ENCODE assay signal across 26 mouse cellular contexts in genomic region chr6:8663092-8663740, GRCm38 (mm10).
DNase-seq lines count a peak whose midpoint lies in the region; ATAC-seq and TF ChIP-seq lines count a peak whose summit lies in the region.
"Had no signal": no experiment of that assay in that cellular context is flagged by ENCODE, and none has a peak within 500 bp of the region (broad histone marks: within the 10 kb centered on the region; RNA-seq: fewer than 3 reads in every experiment).

No protein-coding gene starts in this region.

- WGBS in kidney, embryonic 15.5 days, result 64% methylated on average over 3 of the region's 3 CpGs
- WGBS in lung, postnatal 0 days, result 42% methylated on average over 3 of the region's 3 CpGs
- WGBS in embryonic facial prominence, embryonic 15.5 days, result 29% methylated on average over 3 of the region's 3 CpGs
- WGBS in limb, embryonic 12.5 days, result 41% methylated on average over 3 of the region's 3 CpGs

- DNase-seq in kidney, postnatal 14 days, result no peak
- peak; percentile 20 for DNase-seq in lung, postnatal 0 days (ENCODE audit: low spot score)
- no peak for DNase-seq in lung, postnatal 14 days
- no peak for DNase-seq in retina, postnatal 1 day
- no peak for DNase-seq in gastrocnemius, adult 18-20 months (ENCODE audit: low spot score)
- DNase-seq: adrenal gland, adult 8-10 months; cerebellum, adult 18-20 months; cerebellum, postnatal 14 days; gastrocnemius, adult 2 months; heart, postnatal 4 days; kidney, postnatal 10 days; lung, postnatal 4 days; right cerebral cortex, postnatal 4 days; thymus, postnatal 14 days had no signal

- peaks cover 2% of the 10 kb centered on the region; the same call in 1 of the 2 replicates for H3K4me1 ChIP-seq in kidney, embryonic 15.5 days
- H3K4me1 ChIP-seq in lung, postnatal 0 days (ENCODE audit: insufficient read depth, low read depth, low read length), result no peaks in the 10 kb centered on the region
- peaks cover 18% of the 10 kb centered on the region for H3K4me1 ChIP-seq in embryonic facial prominence, embryonic 15.5 days
- peaks cover 29% of the 10 kb centered on the region for H3K4me1 ChIP-seq in limb, embryonic 12.5 days (replicated peaks)

- ATAC-seq in kidney, embryonic 15.5 days (replicated peaks; ENCODE audit: low FRiP score), result no peak
- no peak; the same call in 1 of the 2 replicates for ATAC-seq in lung, postnatal 0 days
- ATAC-seq in embryonic facial prominence, embryonic 15.5 days (ENCODE audit: insufficient number of reproducible peaks, low FRiP score, low TSS enrichment, low read depth), result peak; percentile 70
- ATAC-seq in limb, embryonic 12.5 days (ENCODE audit: insufficient number of reproducible peaks, insufficient read depth, low FRiP score, low TSS enrichment, low read depth), result no peak
- ATAC-seq: hindbrain, embryonic 16.5 days; intestine, embryonic 16.5 days; midbrain, embryonic 15.5 days had no signal

- no peak for TF ChIP-seq EP300 in lung, postnatal 0 days (IDR thresholded peaks at IDR 0.05)

- H3K4me2 ChIP-seq in kidney, embryonic 15.5 days, result no peak overlapping the region
- H3K4me2 ChIP-seq in lung, postnatal 0 days (replicated peaks; ENCODE audit: low read depth, low read length), result no peak overlapping the region
- H3K4me2 ChIP-seq in embryonic facial prominence, embryonic 15.5 days (replicated peaks), result no peak overlapping the region
- H3K4me2 ChIP-seq in limb, embryonic 12.5 days, result no peak overlapping the region
- H3K4me2 ChIP-seq: heart, embryonic 15.5 days; limb, embryonic 15.5 days; midbrain, embryonic 15.5 days; neural tube, embryonic 13.5 days had no signal

- no peaks in the 10 kb centered on the region for H3K36me3 ChIP-seq in kidney, embryonic 15.5 days
- H3K36me3 ChIP-seq in lung, postnatal 0 days (ENCODE audit: insufficient read depth, low read length), result no peaks in the 10 kb centered on the region
- H3K36me3 ChIP-seq in embryonic facial prominence, embryonic 15.5 days, result no peaks in the 10 kb centered on the region
- H3K36me3 ChIP-seq in limb, embryonic 12.5 days, result no peaks in the 10 kb centered on the region
- H3K36me3 ChIP-seq: heart, embryonic 15.5 days; limb, embryonic 15.5 days; midbrain, embryonic 15.5 days; neural tube, embryonic 13.5 days had no signal

- peak overlapping the region; percentile 24; the same call in 1 of the 2 replicates for H3K27ac ChIP-seq in kidney, embryonic 15.5 days
- no peak overlapping the region for H3K27ac ChIP-seq in lung, postnatal 0 days (ENCODE audit: low read length)
- peak overlapping the region; percentile 74 for H3K27ac ChIP-seq in embryonic facial prominence, embryonic 15.5 days (replicated peaks)
- peak overlapping the region; percentile 79 for H3K27ac ChIP-seq in limb, embryonic 12.5 days
- H3K27ac ChIP-seq: gastrocnemius, adult 2 months; heart, embryonic 15.5 days; layer of hippocampus, adult 2 months; limb, embryonic 15.5 days; liver, embryonic 14.5 days; midbrain, embryonic 15.5 days; neural tube, embryonic 13.5 days had no signal

- no peak overlapping the region for H3K9ac ChIP-seq in kidney, embryonic 15.5 days
- no peak overlapping the region for H3K9ac ChIP-seq in lung, postnatal 0 days (replicated peaks; ENCODE audit: low read depth)
- H3K9ac ChIP-seq in embryonic facial prominence, embryonic 15.5 days, result no peak overlapping the region
- H3K9ac ChIP-seq in limb, embryonic 12.5 days (replicated peaks), result no peak overlapping the region
- H3K9ac ChIP-seq: heart, embryonic 15.5 days; limb, embryonic 15.5 days; liver, embryonic 14.5 days; midbrain, embryonic 15.5 days; neural tube, embryonic 13.5 days had no signal

- no peak overlapping the region for H3K4me3 ChIP-seq in kidney, embryonic 15.5 days (replicated peaks)
- no peak overlapping the region for H3K4me3 ChIP-seq in lung, postnatal 0 days (ENCODE audit: low read depth, low read length)
- H3K4me3 ChIP-seq in embryonic facial prominence, embryonic 15.5 days (replicated peaks), result no peak overlapping the region
- H3K4me3 ChIP-seq in limb, embryonic 12.5 days (replicated peaks), result no peak overlapping the region
- H3K4me3 ChIP-seq: gastrocnemius, adult 2 months; heart, embryonic 15.5 days; layer of hippocampus, adult 2 months; limb, embryonic 15.5 days; midbrain, embryonic 15.5 days; myocyte; neural tube, embryonic 13.5 days had no signal

- H3K27me3 ChIP-seq in kidney, embryonic 15.5 days, result no peaks in the 10 kb centered on the region
- H3K27me3 ChIP-seq in lung, postnatal 0 days (replicated peaks; ENCODE audit: insufficient read depth, low read length), result no peaks in the 10 kb centered on the region
- no peaks in the 10 kb centered on the region for H3K27me3 ChIP-seq in embryonic facial prominence, embryonic 15.5 days
- no peaks in the 10 kb centered on the region for H3K27me3 ChIP-seq in limb, embryonic 12.5 days
- H3K27me3 ChIP-seq: heart, embryonic 15.5 days; limb, embryonic 15.5 days; midbrain, embryonic 15.5 days; neural tube, embryonic 13.5 days had no signal

- H3K9me3 ChIP-seq in kidney, embryonic 15.5 days (replicated peaks), result no peaks in the 10 kb centered on the region
- H3K9me3 ChIP-seq in lung, postnatal 0 days (ENCODE audit: low read length), result no peaks in the 10 kb centered on the region
- H3K9me3 ChIP-seq in embryonic facial prominence, embryonic 15.5 days (replicated peaks), result no peaks in the 10 kb centered on the region
- no peaks in the 10 kb centered on the region for H3K9me3 ChIP-seq in limb, embryonic 12.5 days
- H3K9me3 ChIP-seq: heart, embryonic 15.5 days; limb, embryonic 15.5 days; midbrain, embryonic 15.5 days; neural tube, embryonic 13.5 days had no signal

- TF ChIP-seq CTCF in lung, postnatal 0 days (IDR thresholded peaks at IDR 0.05), result no peak
